Mouse (Mus musculus): Measurements from ENCODE around the gene Ssr3. TPM values are rescaled to one million over a fixed set of nuclear protein-coding genes. Genes with fewer than 3 reads are reported as not detected.
A peak's percentile ranks its signal among the peaks of the same experiment; 100 is the strongest.
"Not testable (repeated sequence)": the region's sequence is repeated elsewhere in the genome, so short reads cannot be mapped to it uniquely, and the experiment has no call there.

Gene Ssr3
- polyA plus RNA-seq, 1 experiment from 2014 or later, result 144 TPM

- no peak overlapping the region for H3K27ac ChIP-seq (replicated peaks)
- no peaks in the 10 kb centered on the region for H3K36me3 ChIP-seq
- no peak overlapping the region for H3K9ac ChIP-seq (replicated peaks)
- no peak for ATAC-seq (ENCODE audit: low FRiP score)
- no peak overlapping the region for H3K4me2 ChIP-seq
- H3K4me3 ChIP-seq (replicated peaks), result no peak overlapping the region
- WGBS, result 83% methylated on average over 4 of the region's 4 CpGs
- no peaks in the 10 kb centered on the region for H3K27me3 ChIP-seq (replicated peaks)
- H3K9me3 ChIP-seq (replicated peaks), result no peaks in the 10 kb centered on the region
- 0 out of 2 replicates have a peak, but pooled peaks cover 2% of the 10 kb centered on the region for H3K4me1 ChIP-seq
Measured at GRCm38 (mm10) chr3:65396835-65397504, 4.5 kb upstream of the Ssr3 start.

GRCm38 (mm10) chr3:65395111-65395510 lies 2.7 kb upstream of the Ssr3 start:
- not testable (repeated sequence) for H3K9ac ChIP-seq (replicated peaks); H3K4me2 ChIP-seq; H3K4me3 ChIP-seq (replicated peaks); ATAC-seq (ENCODE audit: low FRiP score); H3K9me3 ChIP-seq (replicated peaks); H3K27me3 ChIP-seq (replicated peaks); H3K36me3 ChIP-seq; H3K27ac ChIP-seq (replicated peaks)
- H3K4me1 ChIP-seq, result peaks cover 13% of the 10 kb centered on the region
- 96% methylated on average over 1 of the region's 1 CpGs for WGBS

- Histone ChIP-seq H3K27ac (replicated peaks) (peak overlapping the region; percentile 93), H3K4me3 (replicated peaks) (peak overlapping the region; percentile 79), H3K36me3 (peaks cover 25% of the 10 kb centered on the region), H3K9ac (replicated peaks) (peak overlapping the region; percentile 89), H3K4me1 (peaks cover 14% of the 10 kb centered on the region), H3K9me3 (replicated peaks) (no peaks in the 10 kb centered on the region), H3K4me2 (peak overlapping the region; percentile 71), H3K27me3 (replicated peaks) (no peaks in the 10 kb centered on the region)
- ATAC-seq (ENCODE audit: low FRiP score), result peak; percentile 73
- under 1% methylated on average over 37 of the region's 37 CpGs for WGBS
Measured at GRCm38 (mm10) chr3:65391784-65392420, 521 bp downstream of the Ssr3 start.

- peaks cover 31% of the 10 kb centered on the region for H3K36me3 ChIP-seq
- peaks cover 14% of the 10 kb centered on the region for H3K4me1 ChIP-seq
- WGBS, result 42% methylated on average over 6 of the region's 6 CpGs
- no peaks in the 10 kb centered on the region for H3K9me3 ChIP-seq (replicated peaks)
- H3K27ac ChIP-seq (replicated peaks), result peak overlapping the region; percentile 93; the same call in 1 of the 2 replicates
- peak overlapping the region; percentile 79 for H3K4me3 ChIP-seq (replicated peaks)
- no peaks in the 10 kb centered on the region for H3K27me3 ChIP-seq (replicated peaks)
- H3K4me2 ChIP-seq, result peak overlapping the region; percentile 71
- ATAC-seq (ENCODE audit: low FRiP score), result no peak
- peak overlapping the region; percentile 89 for H3K9ac ChIP-seq (replicated peaks)
Measured at GRCm38 (mm10) chr3:65391222-65391783, 1.1 kb downstream of the Ssr3 start.

- Histone ChIP-seq H3K4me1 (0 out of 2 replicates have a peak, but pooled peaks cover 3% of the 10 kb centered on the region), H3K27ac (replicated peaks) (no peak overlapping the region), H3K36me3 (peaks cover 59% of the 10 kb centered on the region), H3K4me2 (no peak overlapping the region), H3K4me3 (replicated peaks) (no peak overlapping the region), H3K9ac (replicated peaks) (no peak overlapping the region), H3K9me3 (replicated peaks) (no peaks in the 10 kb centered on the region), H3K27me3 (replicated peaks) (no peaks in the 10 kb centered on the region)
- no peak for ATAC-seq (ENCODE audit: low FRiP score)
Measured at GRCm38 (mm10) chr3:65385771-65386170, 6.7 kb downstream of the Ssr3 start.

- Histone ChIP-seq H3K27me3 (replicated peaks) (no peaks in the 10 kb centered on the region), H3K4me3 (replicated peaks) (no peak overlapping the region), H3K4me2 (no peak overlapping the region), H3K9me3 (replicated peaks) (no peaks in the 10 kb centered on the region), H3K27ac (replicated peaks) (no peak overlapping the region), H3K9ac (replicated peaks) (no peak overlapping the region), H3K36me3 (peaks cover 55% of the 10 kb centered on the region), H3K4me1 (no peaks in the 10 kb centered on the region)
- WGBS, result 93% methylated on average over 3 of the region's 3 CpGs
- no peak for ATAC-seq (ENCODE audit: low FRiP score)
Measured at GRCm38 (mm10) chr3:65384431-65384830, 8.0 kb downstream of the Ssr3 start.

- ATAC-seq (ENCODE audit: low FRiP score), result no peak
- peaks cover 36% of the 10 kb centered on the region for H3K36me3 ChIP-seq
- WGBS, result 83% methylated on average over 4 of the region's 4 CpGs
Measured at GRCm38 (mm10) chr3:65381094-65381493, 11.3 kb downstream of the Ssr3 start.

GRCm38 (mm10) chr3:65379884-65380539 lies 12.4 kb downstream of the Ssr3 start:
- no peak overlapping the region for H3K4me2 ChIP-seq
- no peaks in the 10 kb centered on the region for H3K4me1 ChIP-seq
- H3K9ac ChIP-seq (replicated peaks), result no peak overlapping the region
- peaks cover 31% of the 10 kb centered on the region for H3K36me3 ChIP-seq
- 79% methylated on average over 4 of the region's 4 CpGs for WGBS
- no peaks in the 10 kb centered on the region for H3K9me3 ChIP-seq (replicated peaks)
- H3K4me3 ChIP-seq (replicated peaks), result no peak overlapping the region
- H3K27me3 ChIP-seq (replicated peaks), result no peaks in the 10 kb centered on the region
- 0 out of 2 replicates have a peak, but pooled peaks have one; percentile 38 for ATAC-seq (ENCODE audit: low FRiP score)
- H3K27ac ChIP-seq (replicated peaks), result no peak overlapping the region

More at GRCm38 (mm10) chr3:65381094-65381493, 11.3 kb downstream of the Ssr3 start:
- Histone ChIP-seq H3K9me3 (replicated peaks) (no peaks in the 10 kb centered on the region), H3K4me1 (no peaks in the 10 kb centered on the region), H3K27me3 (replicated peaks) (no peaks in the 10 kb centered on the region), H3K27ac (replicated peaks) (no peak overlapping the region), H3K9ac (replicated peaks) (no peak overlapping the region), H3K4me2 (no peak overlapping the region), H3K4me3 (replicated peaks) (no peak overlapping the region)

GRCm38 (mm10) chr3:65378724-65379123 lies 13.7 kb downstream of the Ssr3 start:
- Histone ChIP-seq H3K36me3 (peaks cover 30% of the 10 kb centered on the region), H3K4me3 (replicated peaks) (no peak overlapping the region), H3K4me1 (no peaks in the 10 kb centered on the region), H3K9ac (replicated peaks) (no peak overlapping the region), H3K27ac (replicated peaks) (no peak overlapping the region), H3K27me3 (replicated peaks) (no peaks in the 10 kb centered on the region), H3K9me3 (replicated peaks) (no peaks in the 10 kb centered on the region), H3K4me2 (no peak overlapping the region)
- ATAC-seq (ENCODE audit: low FRiP score), result no peak

GRCm38 (mm10) chr3:65374729-65375128 lies 17.7 kb downstream of the Ssr3 start:
- Histone ChIP-seq H3K36me3 (peaks cover 41% of the 10 kb centered on the region), H3K4me1 (0 out of 2 replicates have a peak, but pooled peaks cover 2% of the 10 kb centered on the region), H3K9ac (replicated peaks) (no peak overlapping the region), H3K27ac (replicated peaks) (no peak overlapping the region), H3K4me2 (no peak overlapping the region), H3K27me3 (replicated peaks) (no peaks in the 10 kb centered on the region), H3K9me3 (replicated peaks) (no peaks in the 10 kb centered on the region), H3K4me3 (replicated peaks) (no peak overlapping the region)
- no peak for ATAC-seq (ENCODE audit: low FRiP score)
- WGBS, result 91% methylated on average over 3 of the region's 3 CpGs

- no peak overlapping the region for H3K4me2 ChIP-seq
- H3K4me1 ChIP-seq, result 0 out of 2 replicates have a peak, but pooled peaks cover 2% of the 10 kb centered on the region
- H3K4me3 ChIP-seq (replicated peaks), result no peak overlapping the region
- H3K27ac ChIP-seq (replicated peaks), result no peak overlapping the region
- 79% methylated on average over 5 of the region's 5 CpGs for WGBS
- H3K9ac ChIP-seq (replicated peaks), result no peak overlapping the region
- H3K36me3 ChIP-seq, result peaks cover 38% of the 10 kb centered on the region
- no peak for ATAC-seq (ENCODE audit: low FRiP score)
- no peaks in the 10 kb centered on the region for H3K27me3 ChIP-seq (replicated peaks)
- no peaks in the 10 kb centered on the region for H3K9me3 ChIP-seq (replicated peaks)
Measured at GRCm38 (mm10) chr3:65373594-65374182, 18.7 kb downstream of the Ssr3 start.

Data from neural tube, embryonic 15.5 days (tissue).